Mouse (Mus musculus): ENCODE measurements around the gene Irf1. TPM values are rescaled to one million over a fixed set of nuclear protein-coding genes. Genes with fewer than 3 reads are reported as not detected.
"Not testable (repeated sequence)": the region's sequence is repeated elsewhere in the genome, so short reads cannot be mapped to it uniquely, and the experiment has no call there.

The Irf1 gene
- polyA plus RNA-seq, 1 experiment from 2014 or later = 52.5 TPM

DNA sequence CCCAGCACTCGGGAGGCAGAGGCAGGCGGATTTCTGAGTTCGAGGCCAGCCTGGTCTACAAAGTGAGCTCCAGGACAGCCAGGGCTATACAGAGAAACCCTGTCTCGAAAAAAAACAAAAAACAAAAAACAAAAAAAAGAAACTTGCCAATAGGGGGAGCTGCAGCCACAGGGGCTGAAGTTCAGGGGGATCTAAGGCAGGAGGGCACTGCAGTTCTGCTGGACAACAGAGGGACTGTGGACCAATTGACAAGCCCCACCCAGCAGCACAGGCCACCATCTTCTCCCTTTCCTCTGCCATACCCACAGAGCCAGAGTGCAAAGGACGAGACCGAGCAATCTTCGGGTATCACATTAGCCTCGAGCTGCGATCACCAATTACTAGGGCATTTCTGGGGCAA lies 11.8 kb upstream of the Irf1 start:
- peak; percentile 73 for TF ChIP-seq CTCF (IDR thresholded peaks at IDR 0.05)
- not testable (repeated sequence) for H3K9me3 ChIP-seq (ENCODE audit: low read length); ATAC-seq; H3K4me3 ChIP-seq (ENCODE audit: low read depth, low read length); H3K27me3 ChIP-seq (replicated peaks; ENCODE audit: insufficient read depth, low read length); H3K36me3 ChIP-seq (ENCODE audit: insufficient read depth, low read length); H3K9ac ChIP-seq (replicated peaks; ENCODE audit: low read depth); H3K4me2 ChIP-seq (replicated peaks; ENCODE audit: low read depth, low read length); H3K27ac ChIP-seq (ENCODE audit: low read length)
- DNase-seq (ENCODE audit: low spot score) = peak; percentile 52
- peaks cover 22% of the 10 kb centered on the region for H3K4me1 ChIP-seq (ENCODE audit: insufficient read depth, low read depth, low read length)
- 81% methylated on average over 9 of the region's 9 CpGs for WGBS

DNA sequence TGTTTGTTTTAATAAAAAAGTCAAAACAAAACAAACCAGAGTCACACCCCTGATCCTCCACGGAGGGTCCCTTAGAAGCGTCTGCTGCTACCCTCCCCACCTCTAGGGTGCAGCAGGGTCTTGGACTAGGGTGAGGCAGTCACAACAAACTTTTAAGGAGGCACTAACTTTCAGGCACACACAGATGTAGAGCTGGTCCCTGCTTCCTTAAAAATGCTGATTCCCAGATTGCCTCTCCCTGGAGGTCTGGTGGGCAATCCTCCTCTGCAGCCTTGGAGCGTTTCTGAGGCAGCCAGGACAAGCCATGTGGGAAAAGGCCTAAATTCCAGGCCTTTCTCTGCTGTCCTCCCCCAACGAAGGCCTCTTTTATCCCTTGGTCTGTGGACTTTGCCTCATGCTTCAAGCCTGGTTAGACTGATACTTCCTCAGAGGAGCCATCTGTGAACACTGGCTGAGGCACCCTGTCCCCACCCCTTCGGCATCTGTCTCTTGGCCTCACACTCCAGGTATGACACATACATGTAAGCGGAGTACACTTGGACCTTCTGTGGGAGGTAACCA lies 10.9 kb upstream of the Irf1 start:
- H3K4me1 ChIP-seq (ENCODE audit: insufficient read depth, low read depth, low read length) = peaks cover 26% of the 10 kb centered on the region

DNA sequence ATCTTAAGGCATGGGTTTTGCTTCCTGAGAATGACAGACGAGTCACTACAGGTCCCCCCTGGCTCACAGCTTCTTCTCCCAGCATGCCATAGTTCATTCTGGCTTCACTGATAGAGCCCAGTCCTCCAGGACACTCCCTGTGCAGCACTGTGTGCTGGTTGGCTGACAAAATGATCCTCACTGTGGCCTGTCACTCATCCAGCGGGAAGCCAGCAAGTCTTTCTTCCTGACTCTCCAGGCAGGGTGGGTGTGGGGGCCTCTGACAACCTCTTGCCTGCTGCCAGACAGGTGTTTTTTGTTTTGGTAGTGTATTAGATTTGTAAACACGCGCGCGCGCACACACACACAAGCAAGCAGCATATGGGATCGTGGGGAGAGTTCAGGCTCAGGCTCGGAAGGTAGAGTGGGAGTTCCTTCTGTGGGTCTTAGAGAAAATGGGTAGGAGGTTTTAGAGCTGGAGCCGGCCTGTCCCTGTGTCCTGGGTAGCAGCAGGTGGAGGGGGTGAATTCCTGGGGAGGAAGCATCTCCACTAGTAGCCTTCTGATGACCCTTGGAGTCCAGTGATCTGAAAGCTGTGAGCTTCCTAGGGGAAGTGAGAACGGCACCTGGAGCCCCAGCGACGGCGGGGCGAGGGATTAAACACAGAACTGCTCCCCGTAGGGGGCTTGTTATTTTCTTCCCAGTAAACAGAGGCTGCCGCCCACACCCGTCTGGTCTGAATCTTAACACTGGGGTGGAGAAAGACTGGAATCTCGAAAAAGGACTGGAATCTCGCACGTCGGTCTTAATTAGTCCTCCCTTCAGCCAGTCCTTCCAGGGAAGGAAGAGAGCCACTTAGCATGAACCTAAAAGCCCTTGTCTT lies 10.0 kb upstream of the Irf1 start:
- WGBS = 31% methylated on average over 22 of the region's 22 CpGs
- no peak overlapping the region for H3K4me3 ChIP-seq (ENCODE audit: low read depth, low read length)
- H3K4me2 ChIP-seq (replicated peaks; ENCODE audit: low read depth, low read length) = no peak overlapping the region
- no peak for DNase-seq (ENCODE audit: low spot score)
- H3K27ac ChIP-seq (ENCODE audit: low read length) = peak overlapping the region; percentile 32
- H3K27me3 ChIP-seq (replicated peaks; ENCODE audit: insufficient read depth, low read length) = no peaks in the 10 kb centered on the region
- no peaks in the 10 kb centered on the region for H3K9me3 ChIP-seq (ENCODE audit: low read length)
- no peak for TF ChIP-seq CTCF (IDR thresholded peaks at IDR 0.05)
- no peak for TF ChIP-seq EP300 (IDR thresholded peaks at IDR 0.05)
- H3K36me3 ChIP-seq (ENCODE audit: insufficient read depth, low read length) = no peaks in the 10 kb centered on the region
- no peak for ATAC-seq
- H3K9ac ChIP-seq (replicated peaks; ENCODE audit: low read depth) = no peak overlapping the region
- peaks cover 33% of the 10 kb centered on the region for H3K4me1 ChIP-seq (ENCODE audit: insufficient read depth, low read depth, low read length)

More for the DNA sequence above, 10.9 kb upstream of the Irf1 start:
- ATAC-seq (no peak), DNase-seq (ENCODE audit: low spot score) (peak; percentile 66)
- no peak overlapping the region for H3K9ac ChIP-seq (replicated peaks; ENCODE audit: low read depth)
- H3K4me3 ChIP-seq (ENCODE audit: low read depth, low read length) = no peak overlapping the region
- WGBS = 51% methylated on average over 6 of the region's 6 CpGs
- no peaks in the 10 kb centered on the region for H3K27me3 ChIP-seq (replicated peaks; ENCODE audit: insufficient read depth, low read length)
- no peak overlapping the region; the same call in 1 of the 2 replicates for H3K27ac ChIP-seq (ENCODE audit: low read length)
- TF ChIP-seq EP300 (IDR thresholded peaks at IDR 0.05) (no peak), CTCF (IDR thresholded peaks at IDR 0.05) (peak; percentile 68)
- H3K36me3 ChIP-seq (ENCODE audit: insufficient read depth, low read length) = no peaks in the 10 kb centered on the region
- H3K9me3 ChIP-seq (ENCODE audit: low read length) = no peaks in the 10 kb centered on the region
- H3K4me2 ChIP-seq (replicated peaks; ENCODE audit: low read depth, low read length) = no peak overlapping the region

DNA sequence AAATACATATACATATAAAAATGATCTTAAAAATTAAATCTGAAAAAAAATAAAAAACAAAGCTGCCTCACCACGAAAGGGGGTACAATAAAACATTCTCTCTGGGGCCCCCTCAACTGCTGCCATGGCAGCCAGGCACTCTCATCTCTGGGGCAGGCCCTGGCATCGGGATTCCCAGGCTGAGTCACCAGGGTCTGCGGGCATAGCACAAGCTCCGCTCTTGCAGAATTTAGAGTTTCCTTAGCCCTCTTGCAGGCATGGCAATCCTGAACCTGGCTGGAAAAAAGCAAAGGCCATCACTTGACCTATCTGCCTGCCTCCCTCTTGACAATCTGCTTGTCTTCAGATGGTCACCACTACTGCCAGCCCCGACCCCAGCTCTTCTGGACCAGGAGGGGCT lies 8.5 kb upstream of the Irf1 start:
- no peak overlapping the region for H3K4me2 ChIP-seq (replicated peaks; ENCODE audit: low read depth, low read length)
- H3K9ac ChIP-seq (replicated peaks; ENCODE audit: low read depth) = no peak overlapping the region
- peak overlapping the region; percentile 99 for H3K27ac ChIP-seq (ENCODE audit: low read length)
- H3K27me3 ChIP-seq (replicated peaks; ENCODE audit: insufficient read depth, low read length) = no peaks in the 10 kb centered on the region
- ATAC-seq (no peak), DNase-seq (ENCODE audit: low spot score) (no peak)
- H3K9me3 ChIP-seq (ENCODE audit: low read length) = no peaks in the 10 kb centered on the region
- no peak overlapping the region for H3K4me3 ChIP-seq (ENCODE audit: low read depth, low read length)
- TF ChIP-seq EP300 (IDR thresholded peaks at IDR 0.05) (no peak), CTCF (IDR thresholded peaks at IDR 0.05) (no peak)
- WGBS = 59% methylated on average over 5 of the region's 5 CpGs
- peaks cover 33% of the 10 kb centered on the region for H3K4me1 ChIP-seq (ENCODE audit: insufficient read depth, low read depth, low read length)
- H3K36me3 ChIP-seq (ENCODE audit: insufficient read depth, low read length) = no peaks in the 10 kb centered on the region

DNA sequence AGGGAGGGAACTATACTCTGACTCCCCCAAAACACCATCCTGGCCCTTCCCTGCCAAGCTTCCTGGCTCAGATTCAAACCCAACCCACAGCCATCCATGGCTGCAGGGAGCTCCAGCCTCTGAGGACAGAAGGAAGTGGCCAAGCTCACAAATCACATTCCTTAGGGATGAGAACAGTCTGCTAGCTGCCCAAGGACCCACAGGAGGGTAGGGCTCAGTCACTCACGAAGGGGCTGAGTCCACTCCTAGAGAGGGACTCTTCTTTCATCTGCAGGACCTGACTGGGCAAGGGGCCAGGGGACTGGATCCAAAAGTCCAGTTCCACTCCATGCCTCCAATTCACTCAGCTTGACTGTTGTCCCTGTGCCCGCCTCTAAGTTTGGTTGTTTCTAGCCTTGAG lies 8.0 kb upstream of the Irf1 start:
- Histone ChIP-seq H3K27ac (ENCODE audit: low read length) (peak overlapping the region; percentile 99), H3K9ac (replicated peaks; ENCODE audit: low read depth) (no peak overlapping the region), H3K4me1 (ENCODE audit: insufficient read depth, low read depth, low read length) (peaks cover 33% of the 10 kb centered on the region), H3K4me2 (replicated peaks; ENCODE audit: low read depth, low read length) (no peak overlapping the region), H3K4me3 (ENCODE audit: low read depth, low read length) (no peak overlapping the region), H3K27me3 (replicated peaks; ENCODE audit: insufficient read depth, low read length) (no peaks in the 10 kb centered on the region), H3K9me3 (ENCODE audit: low read length) (no peaks in the 10 kb centered on the region), H3K36me3 (ENCODE audit: insufficient read depth, low read length) (no peaks in the 10 kb centered on the region)
- no peak for TF ChIP-seq CTCF (IDR thresholded peaks at IDR 0.05)
- peak; percentile 84 for TF ChIP-seq EP300 (IDR thresholded peaks at IDR 0.05)
- ATAC-seq (peak; percentile 71), DNase-seq (ENCODE audit: low spot score) (peak; percentile 95)
- 9% methylated on average over 2 of the region's 2 CpGs for WGBS

DNA sequence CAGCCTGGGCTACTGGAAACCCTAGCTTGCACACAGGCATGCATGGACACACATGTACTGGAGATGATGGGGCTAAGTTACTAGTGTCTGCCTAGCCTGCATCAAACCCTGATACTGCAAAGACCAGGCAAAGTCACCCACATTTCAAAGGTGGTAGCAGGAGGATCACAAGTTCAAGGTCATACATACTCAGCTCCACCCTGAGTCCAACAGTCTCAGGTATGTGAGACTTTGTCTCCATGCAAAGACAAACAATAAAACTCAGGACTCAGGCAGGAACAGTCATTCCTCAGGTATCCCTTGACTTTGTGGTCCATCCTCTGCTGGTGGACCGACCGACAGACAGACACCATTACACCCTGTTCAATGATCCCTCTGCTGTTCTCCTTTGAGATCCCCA lies 7.4 kb upstream of the Irf1 start:
- Histone ChIP-seq H3K9me3 (ENCODE audit: low read length) (no peaks in the 10 kb centered on the region), H3K36me3 (ENCODE audit: insufficient read depth, low read length) (no peaks in the 10 kb centered on the region), H3K9ac (replicated peaks; ENCODE audit: low read depth) (no peak overlapping the region), H3K4me2 (replicated peaks; ENCODE audit: low read depth, low read length) (peak overlapping the region; percentile 63), H3K4me1 (ENCODE audit: insufficient read depth, low read depth, low read length) (peaks cover 33% of the 10 kb centered on the region), H3K4me3 (ENCODE audit: low read depth, low read length) (no peak overlapping the region), H3K27me3 (replicated peaks; ENCODE audit: insufficient read depth, low read length) (no peaks in the 10 kb centered on the region), H3K27ac (ENCODE audit: low read length) (peak overlapping the region; percentile 99)
- WGBS = 17% methylated on average over 2 of the region's 2 CpGs
- no peak for ATAC-seq
- no peak for DNase-seq (ENCODE audit: low spot score)
- TF ChIP-seq EP300 (IDR thresholded peaks at IDR 0.05) = no peak
- no peak for TF ChIP-seq CTCF (IDR thresholded peaks at IDR 0.05)
